Mouse (Mus musculus) layer of hippocampus, postnatal 14 days (tissue): ENCODE measurements around the gene Stom. TPM values are rescaled to one million over a fixed set of nuclear protein-coding genes. Genes with fewer than 3 reads are reported as not detected.

ENCODE experiments used
- DNase-seq, 2 experiments: peaks; one replicate each; pipeline ENCODE4 v3.0.0; 2021 to 2022; ENCODE audit warnings: low spot score in 2 of 2, mixed read lengths in 1 of 2
- total RNA-seq, 2 experiments: library from RNA; stranded (reverse); gene quantifications; 2 replicates each; pipeline ENCODE4 v1.2.3; 2021

Stom gene
- total RNA-seq, 2 experiments from 2014 or later: 8.0 to 8.2 TPM

DNA sequence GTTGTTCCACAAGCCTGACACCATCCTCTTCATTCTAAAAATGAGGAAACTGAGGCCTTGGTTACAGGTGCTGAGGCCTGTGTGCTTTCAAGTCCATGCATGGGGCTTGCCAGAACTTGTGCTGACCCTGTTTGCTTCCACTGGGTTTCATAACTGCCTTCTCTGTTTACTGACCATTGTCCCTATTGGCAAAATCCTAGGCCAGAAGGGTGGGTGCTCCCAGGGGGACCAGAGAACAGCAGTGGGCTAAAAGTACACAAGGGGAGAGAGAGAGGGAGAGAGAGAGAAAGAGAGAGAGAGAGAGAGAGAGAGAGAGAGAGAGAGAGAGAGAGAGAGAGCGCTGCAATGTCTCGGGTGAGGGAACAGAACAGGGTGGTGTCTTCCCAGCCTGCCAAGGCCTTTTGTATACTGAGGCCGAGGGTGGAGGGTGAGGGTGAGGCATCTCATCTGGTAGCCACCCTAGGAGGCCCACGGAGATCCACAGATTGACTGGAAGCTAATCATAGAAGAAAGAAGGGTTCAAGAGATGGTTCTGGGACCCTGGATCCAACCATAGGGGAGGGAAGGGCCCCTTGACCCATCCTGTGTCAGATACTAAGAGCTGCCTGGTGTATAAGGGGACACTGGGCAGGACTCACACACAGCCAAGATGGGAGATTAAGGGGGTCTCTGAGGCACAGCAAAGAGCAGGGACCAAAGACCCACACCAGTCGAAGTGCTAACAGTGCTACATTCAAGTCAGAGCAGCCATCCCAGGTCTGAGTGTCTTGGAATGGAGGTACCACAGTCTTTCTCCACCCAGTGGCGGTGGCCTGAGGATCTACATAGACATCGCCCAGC lies 58.2 kb downstream of the Stom start:
- no peak for DNase-seq

DNA sequence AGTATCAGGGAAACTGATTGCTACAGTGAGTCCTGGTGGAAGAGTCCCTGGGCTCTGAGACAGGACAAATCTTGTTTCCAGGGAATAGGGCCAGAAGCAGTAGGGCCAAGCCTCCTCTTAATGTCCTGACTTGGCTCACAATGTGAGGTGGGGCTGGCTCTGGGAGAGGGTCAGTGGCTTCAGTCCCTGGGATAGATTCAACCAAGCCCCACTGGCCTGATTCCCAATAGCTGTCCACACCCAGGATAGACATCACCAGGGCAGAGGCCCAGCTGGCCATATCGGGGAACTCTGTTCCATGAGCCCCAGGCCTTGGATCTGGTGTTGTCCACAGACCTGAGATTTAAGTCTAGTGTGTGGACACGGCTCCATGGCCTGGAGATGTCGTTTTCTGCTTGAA lies 59.1 kb downstream of the Stom start:
- DNase-seq: peak in 1 of 2 experiments; percentile 35

- DNase-seq: peak in 1 of 2 experiments; percentile 48
These were observed 63.2 kb downstream of the Stom start for GRCm38 (mm10) chr2:35273536-35273935.

- no peak for DNase-seq
These were observed 63.9 kb downstream of the Stom start for GRCm38 (mm10) chr2:35272881-35273280.

DNA sequence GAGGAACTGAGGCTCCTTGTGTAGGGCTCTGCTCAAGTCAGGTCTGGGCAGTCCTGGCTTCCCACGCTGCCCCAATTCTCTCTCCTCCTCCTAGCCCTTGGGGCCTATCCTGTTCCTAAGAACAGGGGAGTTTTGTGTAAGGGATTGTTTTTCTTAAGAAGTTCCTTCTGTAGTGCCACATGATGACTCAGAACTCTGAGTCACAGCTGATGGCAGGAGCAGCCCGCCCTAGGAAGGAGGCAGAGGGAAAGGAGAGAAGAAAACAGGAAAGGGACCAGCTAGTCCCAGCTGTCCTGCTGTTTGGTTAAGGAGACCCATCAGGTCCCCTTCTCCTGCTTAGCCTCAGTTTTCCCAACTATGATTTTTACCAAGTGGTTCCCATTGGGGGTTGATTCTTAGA lies 65.0 kb downstream of the Stom start:
- no peak for DNase-seq

- DNase-seq: peak in 1 of 2 experiments; percentile 63
These were observed 66.2 kb downstream of the Stom start for GRCm38 (mm10) chr2:35270531-35270984.

GRCm38 (mm10) chr2:35269716-35270260 lies 67.0 kb downstream of the Stom start:
- no peak for DNase-seq

- DNase-seq: no peak
These were observed 67.6 kb downstream of the Stom start for GRCm38 (mm10) chr2:35269136-35269535.

GRCm38 (mm10) chr2:35267876-35268566 lies 68.8 kb downstream of the Stom start:
- no peak for DNase-seq

GRCm38 (mm10) chr2:35267156-35267875 lies 69.5 kb downstream of the Stom start:
- DNase-seq: no peak

DNA sequence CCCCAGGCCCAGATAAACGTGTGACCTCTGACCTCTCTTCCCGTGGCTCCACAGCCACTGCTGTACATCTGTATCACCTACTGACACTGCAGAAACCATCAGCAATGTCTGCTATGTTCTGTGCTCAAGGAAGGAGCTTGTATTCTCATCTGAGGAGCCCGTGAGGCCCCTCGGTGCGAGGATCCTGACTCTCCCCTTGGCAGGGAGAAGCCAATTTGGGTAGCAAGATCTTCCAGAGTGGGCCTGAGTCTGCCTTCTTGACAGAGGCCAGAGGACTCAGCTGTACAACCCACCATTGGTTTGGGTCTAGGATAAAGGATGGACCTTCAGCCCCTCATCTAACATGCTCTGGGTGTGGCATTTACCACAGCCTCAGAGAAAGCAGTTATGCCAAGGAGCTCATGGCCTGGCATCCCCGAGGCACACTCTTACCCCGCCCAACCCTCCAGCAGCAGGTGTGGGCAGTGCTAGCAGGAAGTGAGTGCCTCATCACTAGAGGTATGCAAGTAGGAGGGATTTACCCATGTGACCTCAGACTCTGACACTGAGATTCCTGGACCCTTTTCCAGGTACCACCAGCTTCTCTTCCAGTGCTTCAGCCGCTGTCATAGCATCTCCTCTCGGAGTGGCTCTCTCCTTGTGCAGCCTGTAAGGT lies 70.4 kb downstream of the Stom start:
- no peak for DNase-seq

DNA sequence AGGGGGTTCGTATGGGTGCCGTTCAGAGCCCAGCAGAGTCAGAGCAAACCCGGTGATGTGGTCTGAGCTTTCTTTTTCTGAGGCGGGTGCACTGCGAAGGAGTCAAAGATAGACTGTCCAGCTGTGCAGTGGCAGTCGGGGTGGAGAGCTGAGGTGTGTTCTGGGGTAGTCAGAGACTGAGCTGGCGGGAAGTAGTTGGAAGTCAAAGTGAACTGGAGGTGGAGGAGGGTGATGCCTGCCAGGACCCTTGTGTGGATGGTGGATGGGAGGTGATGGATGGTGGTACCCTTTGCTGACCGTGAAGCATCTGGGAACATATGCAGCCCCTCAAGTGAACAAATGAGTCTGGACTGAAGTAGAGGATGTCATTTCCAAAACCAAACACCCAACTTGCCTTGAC lies 71.0 kb downstream of the Stom start:
- DNase-seq: no peak

DNA sequence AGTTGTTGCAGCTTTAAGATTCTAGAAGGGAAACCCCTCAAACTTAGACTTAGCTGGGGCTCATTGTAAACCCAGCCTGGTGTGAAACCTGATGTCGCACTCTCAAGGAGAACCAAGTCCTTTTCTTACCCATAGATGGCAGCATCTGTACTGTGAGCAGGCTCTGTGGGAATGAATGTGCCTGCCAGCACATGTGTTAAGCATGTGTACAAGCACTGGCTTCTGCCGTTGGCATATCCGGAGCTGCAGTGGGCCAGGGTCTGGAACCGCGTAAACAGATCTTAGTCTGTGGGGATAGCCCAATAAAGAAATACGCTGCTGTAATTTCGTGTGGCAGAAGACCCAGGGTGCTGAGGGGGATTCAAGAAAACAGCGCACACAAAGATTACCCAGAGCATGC lies 71.5 kb downstream of the Stom start:
- peak in 1 of 2 experiments; percentile 51 for DNase-seq

DNA sequence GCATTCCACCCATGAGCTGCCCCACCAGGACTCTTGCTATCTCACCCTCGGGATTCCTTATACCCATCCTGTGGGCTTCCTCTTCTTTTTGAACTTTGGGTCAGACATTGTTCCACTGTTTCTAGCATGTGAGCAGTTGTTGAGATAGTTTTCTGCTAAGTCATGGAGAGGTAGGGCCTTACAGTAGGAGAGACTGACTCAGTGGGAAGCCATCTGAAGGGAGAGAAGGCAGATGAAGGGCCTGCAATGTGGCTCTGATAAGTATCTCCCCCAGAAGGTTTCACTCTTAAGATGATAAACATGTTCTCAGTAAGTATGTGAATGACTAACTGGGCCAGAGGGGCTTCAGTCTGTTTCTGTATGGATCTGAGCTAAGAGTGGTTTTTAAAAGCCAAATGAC lies 72.7 kb downstream of the Stom start:
- no peak for DNase-seq

Other genes with a start within 250 kb of the Stom start
- gene AI182371, start 235.4 kb downstream of the Stom start, total RNA-seq: under 1 TPM; 0.21 to 0.52 TPM
- 10 to 100 TPM; 10.5 to 12.4 TPM for gene Cntrl, start 227.5 kb downstream of the Stom start, total RNA-seq
- 100 to 1,000 TPM; 229 to 234 TPM for gene Rab14, start 135.9 kb downstream of the Stom start, total RNA-seq
- gene Gsn, start 80.6 kb downstream of the Stom start, total RNA-seq: 10 to 100 TPM; 85.8 to 94.7 TPM
- gene 4930568D16Rik, start 30.8 kb upstream of the Stom start, total RNA-seq: not detected
- gene 4930402F06Rik, start 60.2 kb upstream of the Stom start, total RNA-seq: not detected
- 1 to 10 TPM; 2.8 to 3.8 TPM for gene Ggta1, start 126.3 kb upstream of the Stom start, total RNA-seq
- gene Dab2ip, start 221.3 kb upstream of the Stom start, total RNA-seq: 100 to 1,000 TPM; 113 to 114 TPM